Mouse (Mus musculus) adrenal gland, adult 18-20 months (tissue): ENCODE data around the gene Sh3kbp1. TPM values are rescaled to one million over a fixed set of nuclear protein-coding genes. Genes with fewer than 3 reads are reported as not detected.
"Not testable (repeated sequence)": the region's sequence is repeated elsewhere in the genome, so short reads cannot be mapped to it uniquely, and the experiment has no call there.

Experiments
- DNase-seq, 2 experiments: peaks; one replicate each; pipeline ENCODE4 v3.0.0; 2021 to 2022; ENCODE audit warnings: low spot score in 2 of 2
- long read RNA-seq, 2 experiments: library from polyadenylated mRNA; stranded (forward); transcript quantifications; one replicate each; pipeline ENCODE4 v2.0.0; 2021
- total RNA-seq, 2 experiments: library from RNA; stranded (reverse); gene quantifications; 1 replicate in 1 of 2; 2 replicates in 1 of 2; pipeline ENCODE4 v1.2.3; 2021

Sh3kbp1 gene
- 10 to 100 TPM; 27.1 to 50.0 TPM for total RNA-seq
- long read RNA-seq, experiment 1, full-length matches to known transcripts = 17 of 30 reads
- long read RNA-seq, experiment 1, partial matches to known transcripts = 1 of 30 reads
- long read RNA-seq, experiment 1, other reads (novel, unspliced or antisense) = 12 of 30 reads
- long read RNA-seq, experiment 2, full-length matches to known transcripts = 11 of 20 reads
- long read RNA-seq, experiment 2, partial matches to known transcripts = 1 of 20 reads
- long read RNA-seq, experiment 2, other reads (novel, unspliced or antisense) = 8 of 20 reads

- DNase-seq = peak; percentile 57 to 70
Observed at GRCm38 (mm10) chrX:159626907-159627587, at the start of gene Sh3kbp1. Sh3kbp1 (plus strand) TSS chrX:159627272.

GRCm38 (mm10) chrX:159584738-159585137 is 42.3 kb upstream of the Sh3kbp1 start:
- not testable (repeated sequence) for DNase-seq

- no peak for DNase-seq
Observed at GRCm38 (mm10) chrX:159591633-159592032, 35.4 kb upstream of the Sh3kbp1 start.

- no peak for DNase-seq
Observed at GRCm38 (mm10) chrX:159597502-159597901, 29.6 kb upstream of the Sh3kbp1 start.

DNA sequence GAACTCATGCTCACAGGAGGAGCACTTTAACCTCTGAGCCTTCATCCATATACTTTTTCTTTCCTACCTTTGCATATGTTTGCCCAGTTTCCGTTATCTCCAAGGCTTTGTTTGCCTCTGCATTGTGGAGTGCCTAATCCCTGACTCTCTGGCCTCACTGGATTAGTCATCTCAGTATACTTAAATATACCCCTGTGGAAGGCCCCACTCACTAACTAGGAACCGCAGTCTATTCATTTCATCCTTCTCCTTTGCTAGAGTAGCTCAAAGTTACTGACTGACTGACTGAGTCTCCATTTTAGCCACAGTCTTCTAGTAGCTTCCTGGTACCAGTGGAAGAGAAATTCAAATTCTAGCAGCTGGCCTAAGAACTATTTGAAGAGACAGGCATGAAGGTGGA is 22.2 kb upstream of the Sh3kbp1 start:
- no peak for DNase-seq

GRCm38 (mm10) chrX:159606936-159607335 is 20.1 kb upstream of the Sh3kbp1 start:
- DNase-seq = no peak

- DNase-seq = no peak
Observed at GRCm38 (mm10) chrX:159626208-159626906, 715 bp upstream of the Sh3kbp1 start.

GRCm38 (mm10) chrX:159627588-159628566 is 805 bp downstream of the Sh3kbp1 start:
- DNase-seq = peak; percentile 31 to 33

GRCm38 (mm10) chrX:159628629-159629028 is 1.6 kb downstream of the Sh3kbp1 start:
- DNase-seq = no peak

- DNase-seq = no peak
Observed at GRCm38 (mm10) chrX:159629203-159629602, 2.1 kb downstream of the Sh3kbp1 start.

- DNase-seq = no peak
Observed at GRCm38 (mm10) chrX:159638500-159639227, 11.6 kb downstream of the Sh3kbp1 start.

GRCm38 (mm10) chrX:159639991-159640390 is 12.9 kb downstream of the Sh3kbp1 start:
- DNase-seq = no peak

GRCm38 (mm10) chrX:159645314-159645713 is 18.2 kb downstream of the Sh3kbp1 start:
- no peak for DNase-seq

DNA sequence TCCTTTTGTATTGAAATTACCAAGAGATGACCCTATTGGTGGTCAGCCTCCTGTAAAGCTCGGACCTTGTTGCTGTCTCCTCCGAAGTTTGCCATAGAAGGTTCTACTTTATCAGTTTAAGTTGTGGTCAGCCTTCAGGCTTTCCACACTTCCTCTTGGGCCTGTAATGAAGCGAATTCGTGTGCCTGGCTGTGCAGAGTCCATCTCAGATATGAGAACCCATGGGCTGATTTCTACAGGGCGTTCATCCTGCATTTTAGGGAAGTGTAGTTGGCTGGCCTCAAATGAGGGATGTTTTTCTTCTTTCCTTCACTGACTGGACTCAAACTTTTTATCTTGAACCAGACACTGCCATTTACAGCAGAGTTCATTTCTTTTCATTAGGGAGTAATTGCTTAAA is 20.5 kb downstream of the Sh3kbp1 start:
- no peak for DNase-seq

DNA sequence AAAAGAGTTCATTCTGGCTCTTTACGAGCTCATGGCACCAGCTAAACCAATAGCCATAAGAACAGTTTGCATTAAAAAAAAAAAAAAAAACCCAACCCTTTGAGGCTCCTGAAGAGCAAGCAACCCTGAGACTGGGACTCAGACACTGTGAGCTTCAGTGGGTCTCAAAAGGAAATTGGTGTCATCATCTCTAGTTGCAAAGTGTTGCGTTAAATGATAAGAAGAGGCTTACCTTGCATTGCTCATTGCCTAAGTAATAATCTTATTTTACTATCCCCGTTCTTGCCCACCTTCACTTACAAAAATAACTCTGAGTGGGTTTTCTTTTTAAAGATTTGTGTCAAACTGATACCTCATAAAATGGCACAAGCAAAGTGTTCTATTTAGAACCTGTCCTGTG is 21.5 kb downstream of the Sh3kbp1 start:
- no peak for DNase-seq

- no peak for DNase-seq
Observed at GRCm38 (mm10) chrX:159650130-159650678, 23.1 kb downstream of the Sh3kbp1 start.

DNA sequence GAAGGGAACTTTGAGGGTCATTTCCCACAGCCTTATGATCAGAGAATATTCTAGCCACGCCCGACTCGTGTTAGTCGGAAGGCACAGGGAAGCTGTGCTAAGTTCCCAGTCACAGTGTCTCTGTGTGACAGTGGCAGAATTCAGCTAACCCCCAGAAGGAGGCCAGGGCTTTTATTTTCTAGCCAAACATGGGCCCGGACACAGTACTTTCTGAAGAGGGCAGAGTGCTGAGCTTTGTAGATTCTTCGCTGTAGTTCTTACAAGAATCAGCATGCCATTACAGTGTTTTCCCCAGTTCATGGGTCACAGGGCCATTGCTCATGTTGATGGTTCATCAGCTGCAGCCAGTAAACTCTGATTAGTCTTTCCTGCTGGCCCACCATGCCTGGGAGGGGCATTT is 23.7 kb downstream of the Sh3kbp1 start:
- DNase-seq = no peak

- DNase-seq = no peak
Observed at GRCm38 (mm10) chrX:159671388-159671787, 44.3 kb downstream of the Sh3kbp1 start.

DNA sequence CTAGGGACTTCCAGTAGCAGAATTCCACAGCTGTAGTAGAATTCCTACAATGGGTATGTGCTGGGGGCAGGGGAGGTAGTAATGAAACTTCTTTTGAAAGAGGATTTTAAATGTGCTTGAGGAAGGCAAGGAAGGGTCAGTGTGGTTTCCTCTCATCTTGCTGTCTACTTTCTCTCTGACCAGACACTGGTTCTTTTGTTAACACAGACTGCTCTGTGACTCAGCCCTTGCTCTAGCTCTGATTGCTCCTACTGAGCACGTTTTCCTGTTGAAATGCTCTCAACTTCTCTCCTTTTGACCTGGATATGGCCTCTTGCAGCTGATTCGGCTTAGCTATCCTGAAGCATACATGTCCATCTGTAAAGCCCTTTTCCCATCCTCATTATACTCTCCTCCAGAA is 45.4 kb downstream of the Sh3kbp1 start:
- no peak for DNase-seq

- DNase-seq = no peak
Observed at GRCm38 (mm10) chrX:159676242-159676641, 49.2 kb downstream of the Sh3kbp1 start.
